Mouse (Mus musculus) forebrain, embryonic 14.5 days (tissue): ENCODE data around the gene Alkbh2. TPM values are rescaled to one million over a fixed set of nuclear protein-coding genes. Genes with fewer than 3 reads are reported as not detected.

Experiments
- ATAC-seq: fragments of 200-750 bp; cut with Nextera tagmentation; 2 replicates; pipeline ENCODE4 v1.8.0; 2017; ENCODE audit warnings: mild to moderate bottlenecking, moderate library complexity
- DNase-seq: peaks from one replicate; pipeline ENCODE4 v3.0.0-alpha.2; 2015; ENCODE audit warnings: low spot score
- H3K27ac ChIP-seq: fragments of 300-500 bp; sonication (generic); 2 replicates; pipeline ENCODE4 v1.5.1; 2014; ENCODE audit warnings: low read depth, mild to moderate bottlenecking, control low read depth, low read length, moderate library complexity
- H3K27me3 ChIP-seq: fragments of 300-500 bp; sonication (generic); replicated peaks from 2 replicates; pipeline ENCODE4 v1.6.1; 2014; ENCODE audit warnings: low read length, control low read depth, mixed read lengths; ENCODE audit not compliant: control insufficient read depth, insufficient read depth
- H3K36me3 ChIP-seq: fragments of 300-500 bp; sonication (generic); 2 replicates; pipeline ENCODE4 v1.6.1; 2014; ENCODE audit warnings: low read length, control low read depth; ENCODE audit not compliant: control insufficient read depth, insufficient read depth
- H3K4me1 ChIP-seq: fragments of 300-500 bp; sonication (generic); 2 replicates; pipeline ENCODE4 v1.6.1; 2014; ENCODE audit warnings: antibody characterized with exemption, low read length, control low read depth; ENCODE audit not compliant: control insufficient read depth, insufficient read depth
- H3K4me2 ChIP-seq: fragments of 300-500 bp; sonication (generic); 2 replicates; pipeline ENCODE4 v1.6.1; 2014; ENCODE audit warnings: mild to moderate bottlenecking, control low read depth, low read length
- H3K4me3 ChIP-seq: fragments of 300-500 bp; sonication (generic); 2 replicates; pipeline ENCODE4 v1.5.1; 2014; ENCODE audit warnings: low read depth, low read length, control low read depth
- H3K9ac ChIP-seq: fragments of 300-500 bp; sonication (generic); 2 replicates; pipeline ENCODE4 v1.6.1; 2014; ENCODE audit warnings: mild to moderate bottlenecking, low read length, control low read depth, moderate library complexity
- H3K9me3 ChIP-seq: fragments of 300-500 bp; sonication (generic); replicated peaks from 2 replicates; pipeline ENCODE4 v1.6.1; 2016; ENCODE audit warnings: low read length, control low read depth, mixed read lengths; ENCODE audit not compliant: control insufficient read depth
- WGBS: fragments of 180-500 bp; shearing (Covaris S2); extraction: QIAGEN DNeasy Blood & Tissue Kit; methylation state at CpG from one replicate; pipeline ENCODE4 v1.1.7; 2014; 5-methylcytosine and 5-hydroxymethylcytosine counted together
- polyA plus RNA-seq: library from polyadenylated mRNA; unstranded; fragments of >200 nt; fragmentation: Nextera tagmentation; extraction: Ambion mirVana; gene quantifications from 2 replicates; pipeline ENCODE4 v1.2.1, GENCODE M21; 2014

The Alkbh2 gene
- polyA plus RNA-seq, 1 experiment from 2014 or later: 8.3 TPM

DNA sequence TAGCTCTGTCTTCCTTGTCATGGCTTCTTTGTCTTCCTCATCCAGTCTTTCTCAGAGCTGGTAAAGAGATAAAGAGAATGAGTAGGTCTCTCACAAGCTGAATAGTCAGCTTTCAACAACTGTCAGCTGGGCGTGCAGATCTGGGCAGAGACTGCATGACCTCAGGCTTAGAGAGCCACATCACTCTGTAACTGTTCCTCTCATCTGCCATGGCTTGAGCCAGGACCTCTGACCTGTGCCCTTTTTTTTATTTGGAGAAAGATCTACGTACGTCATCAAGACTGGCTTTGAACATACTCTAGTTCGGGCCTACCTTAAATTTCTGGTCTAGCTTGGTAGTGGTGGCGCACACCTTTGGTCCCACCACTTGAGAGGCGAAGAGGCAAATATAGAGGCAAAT, 4.8 kb upstream of the Alkbh2 start:
- H3K4me2 ChIP-seq: peak overlapping the region; percentile 91; the same call in 1 of the 2 replicates
- no peak for ATAC-seq
- H3K9ac ChIP-seq: no peak overlapping the region
- H3K36me3 ChIP-seq: 0 out of 2 replicates have a peak, but pooled peaks cover 2% of the 10 kb centered on the region
- peaks cover 8% of the 10 kb centered on the region; the same call in 1 of the 2 replicates for H3K4me1 ChIP-seq
- no peaks in the 10 kb centered on the region for H3K9me3 ChIP-seq
- H3K27ac ChIP-seq: no peak overlapping the region
- no peak overlapping the region for H3K4me3 ChIP-seq
- 92% methylated on average over 6 of the region's 6 CpGs for WGBS
- DNase-seq: no peak
- no peaks in the 10 kb centered on the region for H3K27me3 ChIP-seq

DNA sequence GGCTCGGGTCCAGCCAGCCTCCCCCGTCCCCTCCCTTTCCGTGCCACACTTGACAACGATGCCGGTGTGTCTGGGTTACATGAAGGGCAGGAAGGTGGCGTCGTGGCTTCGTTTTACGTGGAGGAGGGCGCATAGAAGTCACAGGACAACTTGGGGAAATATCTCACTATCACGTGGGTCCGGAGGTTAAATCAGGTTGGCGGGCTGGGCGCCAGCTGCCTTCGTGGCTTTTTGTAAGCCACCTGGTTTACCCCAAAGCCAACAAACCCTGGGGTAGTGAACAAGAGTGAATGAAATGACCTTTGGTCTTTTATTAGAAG, 3.5 kb upstream of the Alkbh2 start:
- H3K9ac ChIP-seq: peak overlapping the region; percentile 61
- H3K9me3 ChIP-seq: no peaks in the 10 kb centered on the region
- no peaks in the 10 kb centered on the region for H3K27me3 ChIP-seq
- WGBS: under 1% methylated on average over 15 of the region's 15 CpGs
- DNase-seq (peak; percentile 33), ATAC-seq (no peak)
- H3K4me1 ChIP-seq: peaks cover 7% of the 10 kb centered on the region; the same call in 1 of the 2 replicates
- H3K4me3 ChIP-seq: peak overlapping the region; percentile 81
- H3K27ac ChIP-seq: 0 out of 2 replicates have a peak overlapping the region, but pooled peaks have one; percentile 21
- H3K36me3 ChIP-seq: 0 out of 2 replicates have a peak, but pooled peaks cover 2% of the 10 kb centered on the region
- H3K4me2 ChIP-seq: peak overlapping the region; percentile 91

DNA sequence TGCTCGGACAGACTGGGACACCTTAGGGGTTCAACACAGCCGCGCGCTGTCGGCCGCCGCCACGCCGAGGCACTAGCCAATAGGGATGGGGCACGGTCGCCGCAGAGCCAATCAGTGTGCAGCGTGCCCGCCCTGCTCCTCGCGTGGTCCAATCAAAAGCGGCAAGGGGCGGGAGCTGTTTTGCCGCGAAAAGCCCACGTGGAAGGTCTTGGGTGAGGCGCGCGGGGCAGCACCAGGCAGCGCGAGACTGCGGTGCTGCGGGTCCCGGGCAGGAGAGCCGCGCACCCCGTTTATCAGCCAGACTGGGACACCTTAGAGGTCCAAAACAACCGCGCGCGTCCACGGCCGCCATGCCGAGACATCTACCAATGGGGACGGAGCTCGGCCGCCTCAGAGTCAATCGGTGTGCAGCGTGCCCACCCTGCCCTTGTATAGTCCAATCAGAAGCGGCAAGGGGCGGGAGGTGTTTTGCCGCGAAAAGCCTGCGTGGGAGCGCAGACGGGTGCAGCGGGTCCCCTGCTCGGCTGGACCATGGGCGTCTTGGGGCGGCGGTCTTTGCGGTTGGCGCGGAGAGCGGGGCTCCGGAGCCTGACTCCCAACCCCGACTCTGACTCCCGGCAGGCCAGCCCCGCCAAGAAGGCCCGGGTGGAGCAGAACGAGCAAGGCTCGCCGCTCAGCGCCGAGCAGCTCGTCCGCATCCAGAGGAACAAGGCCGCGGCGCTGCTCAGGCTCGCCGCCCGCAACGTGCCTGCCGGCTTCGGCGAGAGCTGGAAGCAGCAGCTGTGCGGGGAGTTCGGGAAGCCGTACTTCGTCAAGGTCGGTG, 2.9 kb upstream of the Alkbh2 start:
- under 1% methylated on average over 87 of the region's 87 CpGs for WGBS
- 0 out of 2 replicates have a peak overlapping the region, but pooled peaks have one; percentile 21 for H3K27ac ChIP-seq
- ATAC-seq (peak; percentile 99), DNase-seq (peak; percentile 96)
- H3K9me3 ChIP-seq: no peaks in the 10 kb centered on the region
- peak overlapping the region; percentile 91 for H3K4me2 ChIP-seq
- H3K27me3 ChIP-seq: no peaks in the 10 kb centered on the region
- peak overlapping the region; percentile 81 for H3K4me3 ChIP-seq
- H3K9ac ChIP-seq: peak overlapping the region; percentile 61
- peaks cover 7% of the 10 kb centered on the region; the same call in 1 of the 2 replicates for H3K4me1 ChIP-seq
- no peaks in the 10 kb centered on the region for H3K36me3 ChIP-seq

DNA sequence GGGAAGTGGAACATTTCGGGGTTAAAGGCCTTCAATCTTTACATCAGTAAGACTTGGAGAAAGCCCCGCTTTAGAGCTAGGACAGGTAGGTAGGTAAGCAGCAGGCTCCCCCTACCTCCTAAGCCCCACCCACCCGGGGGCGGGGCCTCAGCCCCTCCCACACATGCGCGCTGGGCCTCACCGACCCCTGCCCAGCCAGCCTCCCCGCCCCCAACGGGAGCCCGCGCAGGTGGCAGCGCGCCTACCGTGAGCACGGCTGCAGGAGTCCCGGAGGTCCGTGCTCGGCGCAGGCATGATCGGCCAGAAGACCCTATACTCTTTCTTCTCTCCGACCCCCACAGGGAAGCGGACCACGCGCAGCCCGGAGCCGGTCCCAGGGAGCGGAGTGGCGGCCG, 2.2 kb upstream of the Alkbh2 start, which contains the start of gene Ung:
Ung (plus strand) TSS at position 176 of the 395 bp plus-strand sequence.
- ATAC-seq (peak; percentile 47), DNase-seq (peak; percentile 73)
- Histone ChIP-seq H3K4me2 (peak within 1 kb of the TSS; percentile 91), H3K27ac (0 out of 2 replicates have a peak within 1 kb of the TSS, but pooled peaks have one; percentile 21), H3K36me3 (peaks cover 3% of the 10 kb centered on the region; the same call in 1 of the 2 replicates), H3K4me1 (peaks cover 7% of the 10 kb centered on the region; the same call in 1 of the 2 replicates), H3K27me3 (no peaks in the 10 kb centered on the region), H3K9ac (peak within 1 kb of the TSS; percentile 61), H3K4me3 (peak within 1 kb of the TSS; percentile 81), H3K9me3 (no peaks in the 10 kb centered on the region)
- WGBS: under 1% methylated on average over 29 of the region's 29 CpGs

DNA sequence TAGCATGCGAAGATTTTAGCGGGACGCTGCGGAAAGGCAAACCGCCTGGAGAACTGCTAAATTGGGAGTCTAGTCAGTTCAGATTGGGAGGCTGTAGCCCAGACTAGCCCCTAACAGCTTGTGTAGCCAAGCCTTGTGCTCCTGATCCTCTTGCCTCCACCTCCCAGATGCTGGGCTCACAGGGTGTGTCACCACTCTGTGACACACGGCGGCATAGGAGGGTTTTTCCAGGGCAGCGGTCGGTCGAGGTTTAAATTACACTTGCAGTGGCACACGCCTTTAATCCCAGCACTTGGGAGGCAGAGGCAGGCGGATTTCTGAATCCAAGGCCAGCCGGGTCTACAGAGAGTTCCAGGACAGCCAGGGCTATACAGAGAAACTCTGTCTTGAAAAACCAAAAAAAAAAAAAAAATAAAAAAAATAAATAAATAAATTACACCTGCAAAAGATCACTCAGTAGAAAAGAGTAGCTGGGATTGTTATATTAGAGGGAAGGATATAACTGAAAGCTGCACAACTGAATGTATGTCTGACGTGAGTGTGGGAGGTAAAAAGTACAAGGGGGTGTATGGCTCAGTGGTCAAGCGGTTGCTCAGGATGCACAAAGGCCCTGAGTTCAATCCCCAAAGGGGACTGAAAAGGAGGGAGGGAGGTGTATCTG, 1.7 kb upstream of the Alkbh2 start:
- Histone ChIP-seq H3K4me3 (peak overlapping the region; percentile 81), H3K36me3 (peaks cover 7% of the 10 kb centered on the region; the same call in 1 of the 2 replicates), H3K27me3 (no peaks in the 10 kb centered on the region), H3K4me2 (peak overlapping the region; percentile 91), H3K9me3 (no peaks in the 10 kb centered on the region), H3K27ac (no peak overlapping the region), H3K4me1 (peaks cover 7% of the 10 kb centered on the region; the same call in 1 of the 2 replicates), H3K9ac (no peak overlapping the region)
- ATAC-seq (no peak), DNase-seq (no peak)
- 81% methylated on average over 15 of the region's 15 CpGs for WGBS

DNA sequence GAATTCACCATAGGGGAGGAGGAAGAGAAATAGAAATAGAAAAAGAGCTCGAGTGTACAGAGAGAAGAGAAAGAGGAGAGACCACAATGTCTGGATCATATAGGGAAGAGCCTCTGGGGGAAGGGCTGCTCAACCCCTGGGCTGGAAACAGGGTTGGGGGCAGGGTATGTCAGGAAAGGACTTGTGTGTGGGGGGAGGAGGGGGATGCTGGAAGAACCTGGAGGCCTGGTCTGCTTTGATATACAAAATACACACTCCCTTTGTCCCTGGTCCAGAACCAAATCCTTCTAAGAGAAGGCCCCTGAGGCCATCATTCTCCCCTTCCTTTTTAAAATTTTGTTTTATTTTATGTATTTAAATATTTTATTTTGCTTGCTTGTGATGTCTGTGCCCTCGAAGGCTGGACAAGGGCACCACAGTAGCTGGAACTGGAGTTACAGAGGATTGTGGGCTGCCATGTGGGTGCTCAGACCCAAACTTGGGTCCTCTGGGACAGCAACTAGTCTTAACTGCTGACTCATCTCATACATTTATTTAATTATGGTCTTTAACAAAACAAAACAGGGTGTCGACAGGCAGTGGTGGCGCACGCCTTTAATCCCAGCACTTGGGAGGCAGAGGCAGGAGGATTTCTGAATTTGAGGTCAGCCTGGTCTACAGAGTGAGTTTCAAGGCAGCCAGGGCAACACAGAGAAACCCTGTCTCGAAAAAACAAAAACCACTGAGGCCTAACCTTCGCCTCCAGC, 1.3 kb downstream of the Alkbh2 start:
- 85% methylated on average over 7 of the region's 7 CpGs for WGBS
- no peaks in the 10 kb centered on the region for H3K9me3 ChIP-seq
- H3K36me3 ChIP-seq: peaks cover 37% of the 10 kb centered on the region
- H3K4me3 ChIP-seq: peak overlapping the region; percentile 61; the same call in 1 of the 2 replicates
- ATAC-seq: no peak
- H3K4me2 ChIP-seq: peak overlapping the region; percentile 75; the same call in 1 of the 2 replicates
- DNase-seq: no peak
- no peak overlapping the region for H3K27ac ChIP-seq
- H3K27me3 ChIP-seq: no peaks in the 10 kb centered on the region
- peaks cover 2% of the 10 kb centered on the region; the same call in 1 of the 2 replicates for H3K4me1 ChIP-seq
- no peak overlapping the region for H3K9ac ChIP-seq

DNA sequence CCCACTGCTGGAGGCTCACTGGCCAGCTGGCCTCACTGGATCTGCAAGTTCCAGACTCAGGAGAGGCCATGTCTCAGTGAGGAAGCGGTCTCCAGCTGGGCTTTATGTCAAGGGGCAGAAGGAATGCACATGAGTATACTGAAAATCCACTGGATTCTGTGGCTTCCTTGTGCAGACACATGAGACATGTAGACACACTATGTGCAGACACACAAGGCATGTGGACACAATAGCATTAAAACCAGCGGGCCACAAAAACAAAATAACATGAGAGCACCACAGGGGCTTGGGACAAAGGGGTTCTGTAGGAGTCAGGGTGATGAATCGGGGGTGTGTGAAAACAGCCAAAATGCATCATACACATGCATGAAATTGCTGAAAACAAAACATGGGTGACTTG, 2.0 kb downstream of the Alkbh2 start:
- Histone ChIP-seq H3K27ac (no peak overlapping the region), H3K36me3 (peaks cover 43% of the 10 kb centered on the region), H3K4me1 (no peaks in the 10 kb centered on the region), H3K27me3 (no peaks in the 10 kb centered on the region), H3K4me3 (no peak overlapping the region), H3K4me2 (no peak overlapping the region), H3K9me3 (no peaks in the 10 kb centered on the region), H3K9ac (no peak overlapping the region)
- WGBS: 89% methylated on average over 3 of the region's 3 CpGs
- DNase-seq (no peak), ATAC-seq (no peak)

DNA sequence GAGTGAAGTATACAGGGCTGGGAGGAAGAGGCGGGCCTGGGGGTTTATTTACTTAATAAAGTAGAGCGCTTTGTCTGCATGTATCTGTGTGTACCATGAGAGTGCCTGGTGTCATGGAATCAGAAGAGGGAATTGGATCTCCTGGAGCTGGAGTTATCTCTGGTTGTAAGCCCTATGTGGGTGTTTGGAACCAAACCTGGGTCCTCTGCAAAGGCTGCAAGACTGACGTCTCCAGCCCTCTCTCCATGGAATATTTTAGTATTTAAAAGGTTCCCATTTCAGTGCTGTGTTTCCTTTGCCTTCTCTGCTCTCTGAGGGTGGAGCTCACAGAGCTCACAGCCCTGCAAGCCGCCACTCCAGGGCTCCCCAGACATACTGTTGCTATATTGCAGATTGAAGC, 8.2 kb downstream of the Alkbh2 start:
- DNase-seq (no peak), ATAC-seq (no peak)
- Histone ChIP-seq H3K4me3 (no peak overlapping the region), H3K4me1 (no peaks in the 10 kb centered on the region), H3K27ac (no peak overlapping the region), H3K36me3 (peaks cover 90% of the 10 kb centered on the region), H3K27me3 (no peaks in the 10 kb centered on the region), H3K4me2 (no peak overlapping the region), H3K9me3 (no peaks in the 10 kb centered on the region), H3K9ac (no peak overlapping the region)
- WGBS: 83% methylated on average over 4 of the region's 4 CpGs
